Mouse (Mus musculus): ENCODE measurements at regions not wholly inside any gene's neighbourhood (a gene's known extent, or its start where the extent isn't known, plus 50 kb on each side); places are given as distances from the start of the nearest gene placed in this dataset.

- no peak for TF ChIP-seq CTCF (conservative IDR thresholded peaks at IDR 0.05)
- DNase-seq (ENCODE audit: low spot score in 2 of 2), result no peak
- no peak overlapping the region for H3K27ac ChIP-seq
- H3K4me3 ChIP-seq, result no peak overlapping the region
Observed at GRCm38 (mm10) chr2:146753988-146754387, 101.7 kb upstream of the Kiz start.

GRCm38 (mm10) chr2:146763522-146764144 is 92.0 kb upstream of the Kiz start:
- no peak overlapping the region for H3K27ac ChIP-seq
- DNase-seq (ENCODE audit: low spot score in 2 of 2), result no peak
- no peak for TF ChIP-seq CTCF (conservative IDR thresholded peaks at IDR 0.05)
- H3K4me3 ChIP-seq, result no peak overlapping the region

GRCm38 (mm10) chr2:146764313-146765255 is 91.1 kb upstream of the Kiz start:
- Histone ChIP-seq H3K4me3 (no peak overlapping the region), H3K27ac (no peak overlapping the region)
- no peak for DNase-seq (ENCODE audit: low spot score in 2 of 2)
- TF ChIP-seq CTCF (conservative IDR thresholded peaks at IDR 0.05), result no peak

- no peak overlapping the region for H3K27ac ChIP-seq
- no peak for TF ChIP-seq CTCF (conservative IDR thresholded peaks at IDR 0.05)
- DNase-seq (ENCODE audit: low spot score in 2 of 2), result no peak
- no peak overlapping the region for H3K4me3 ChIP-seq
Observed at GRCm38 (mm10) chr2:146774876-146775275, 80.8 kb upstream of the Kiz start.

GRCm38 (mm10) chr2:146787132-146787810 is 68.4 kb upstream of the Kiz start:
- DNase-seq (ENCODE audit: low spot score in 2 of 2), result no peak
- Histone ChIP-seq H3K27ac (no peak overlapping the region), H3K4me3 (no peak overlapping the region)
- peak; percentile 41 for TF ChIP-seq CTCF (conservative IDR thresholded peaks at IDR 0.05)

GRCm38 (mm10) chr2:146787811-146788455 is 67.7 kb upstream of the Kiz start:
- Histone ChIP-seq H3K4me3 (no peak overlapping the region), H3K27ac (no peak overlapping the region)
- no peak for TF ChIP-seq CTCF (conservative IDR thresholded peaks at IDR 0.05)
- no peak for DNase-seq (ENCODE audit: low spot score in 2 of 2)

GRCm38 (mm10) chr2:146792844-146793420 is 62.7 kb upstream of the Kiz start:
- H3K27ac ChIP-seq, result no peak overlapping the region

GRCm38 (mm10) chr2:146802973-146803372 is 52.7 kb upstream of the Kiz start:
- Histone ChIP-seq H3K27ac (no peak overlapping the region), H3K4me3 (no peak overlapping the region)
- no peak for DNase-seq (ENCODE audit: low spot score in 2 of 2)
- no peak for TF ChIP-seq CTCF (conservative IDR thresholded peaks at IDR 0.05)

More at GRCm38 (mm10) chr2:146792844-146793420, 62.7 kb upstream of the Kiz start:
- peak; percentile 42 to 56 for DNase-seq (ENCODE audit: low spot score in 2 of 2)
- no peak overlapping the region for H3K4me3 ChIP-seq
- no peak for TF ChIP-seq CTCF (conservative IDR thresholded peaks at IDR 0.05)

Measured in layer of hippocampus, adult 2 months (tissue).